Mouse (Mus musculus) ES-E14 (cell line): ENCODE data around the gene Slc4a4.

Experiments used
- CHD2 ChIP-seq: IDR thresholded peaks from 2 replicates; pipeline ENCODE4 v1.6.1; 2014; ENCODE audit warnings: mild to moderate bottlenecking, low read depth, low read length, inconsistent platforms
- MAFK ChIP-seq: IDR thresholded peaks from 2 replicates; pipeline ENCODE4 v1.6.1; 2014; ENCODE audit warnings: mild to moderate bottlenecking, low read depth, low read length, inconsistent platforms; ENCODE audit not compliant: insufficient read depth
- ZC3H11A ChIP-seq: IDR thresholded peaks from 2 replicates; pipeline ENCODE4 v1.6.1; 2012; ENCODE audit warnings: low read depth, mild to moderate bottlenecking, inconsistent platforms, low read length, borderline replicate concordance

DNA sequence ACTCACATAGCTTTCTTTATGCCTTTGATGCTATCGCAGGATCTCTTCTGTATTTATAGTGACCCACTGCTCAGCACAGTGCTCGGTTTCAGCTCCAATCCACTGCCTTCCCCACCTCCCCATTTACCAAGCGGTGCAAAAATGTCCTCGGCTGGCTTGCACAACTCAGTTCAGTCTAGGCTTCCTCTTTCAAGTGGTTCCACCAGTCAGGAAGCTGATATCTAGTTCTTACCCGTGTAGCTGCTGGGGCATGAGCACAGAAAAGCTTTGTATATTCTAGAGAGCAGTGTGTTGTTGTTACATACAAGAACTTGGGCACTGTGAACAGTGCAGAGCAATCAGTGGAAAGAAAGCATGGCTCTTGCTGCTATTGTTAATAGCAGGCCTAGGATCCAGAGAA is 165.0 kb downstream of the Slc4a4 start:
- TF ChIP-seq CHD2 (no peak), ZC3H11A (no peak), MAFK (no peak)
